Mouse (Mus musculus): ENCODE data around the gene Cmklr1.

Cmklr1 gene

GRCm38 (mm10) chr5:113650035-113650865 lies at the start of gene Cmklr1:
Gene Cmklr1 (minus strand): TSS chr5:113650426.
- peak; percentile 37 for DNase-seq

- no peak for DNase-seq
Measured at GRCm38 (mm10) chr5:113694415-113694814, 44.2 kb upstream of the Cmklr1 start.

GRCm38 (mm10) chr5:113694000-113694399 lies 43.8 kb upstream of the Cmklr1 start:
- no peak for DNase-seq

GRCm38 (mm10) chr5:113693196-113693755 lies 43.0 kb upstream of the Cmklr1 start:
- DNase-seq = no peak

GRCm38 (mm10) chr5:113690866-113691265 lies 40.6 kb upstream of the Cmklr1 start:
- DNase-seq = no peak

- DNase-seq = no peak
Measured at GRCm38 (mm10) chr5:113690069-113690548, 39.9 kb upstream of the Cmklr1 start.

- DNase-seq = no peak
Measured at GRCm38 (mm10) chr5:113687514-113687913, 37.3 kb upstream of the Cmklr1 start.

- DNase-seq = no peak
Measured at GRCm38 (mm10) chr5:113685471-113685870, 35.2 kb upstream of the Cmklr1 start.

GRCm38 (mm10) chr5:113683246-113683645 lies 33.0 kb upstream of the Cmklr1 start:
- no peak for DNase-seq

- no peak for DNase-seq
Measured at GRCm38 (mm10) chr5:113682472-113682871, 32.2 kb upstream of the Cmklr1 start.

GRCm38 (mm10) chr5:113681219-113681618 lies 31.0 kb upstream of the Cmklr1 start:
- DNase-seq = no peak

- DNase-seq = no peak
Measured at GRCm38 (mm10) chr5:113679509-113679908, 29.3 kb upstream of the Cmklr1 start.

GRCm38 (mm10) chr5:113678743-113679452 lies 28.7 kb upstream of the Cmklr1 start:
- no peak for DNase-seq

- DNase-seq = no peak
Measured at GRCm38 (mm10) chr5:113677541-113677940, 27.3 kb upstream of the Cmklr1 start.

- DNase-seq = no peak
Measured at GRCm38 (mm10) chr5:113674851-113675250, 24.6 kb upstream of the Cmklr1 start.

GRCm38 (mm10) chr5:113672456-113672855 lies 22.2 kb upstream of the Cmklr1 start:
- DNase-seq = peak; percentile 7

- no peak for DNase-seq
Measured at GRCm38 (mm10) chr5:113670597-113670996, 20.4 kb upstream of the Cmklr1 start.

- no peak for DNase-seq
Measured at GRCm38 (mm10) chr5:113670110-113670509, 19.9 kb upstream of the Cmklr1 start.

- DNase-seq = no peak
Measured at GRCm38 (mm10) chr5:113664629-113665195, 14.5 kb upstream of the Cmklr1 start.

- DNase-seq = no peak
Measured at GRCm38 (mm10) chr5:113664127-113664526, 13.9 kb upstream of the Cmklr1 start.

- no peak for DNase-seq
Measured at GRCm38 (mm10) chr5:113660872-113661271, 10.6 kb upstream of the Cmklr1 start.

- no peak for DNase-seq
Measured at GRCm38 (mm10) chr5:113654821-113655220, 4.6 kb upstream of the Cmklr1 start.

GRCm38 (mm10) chr5:113654206-113654605 lies 4.0 kb upstream of the Cmklr1 start:
- no peak for DNase-seq
